Mouse (Mus musculus): ENCODE results near the gene Rpl21.

Gene Rpl21

GRCm38 (mm10) chr5:146833673-146834201, 1.0 kb downstream of the Rpl21 start:
- no peak for DNase-seq (ENCODE audit: low read depth, low spot score)

- DNase-seq (ENCODE audit: low read depth, low spot score) = no peak
These were observed 2.3 kb downstream of the Rpl21 start for GRCm38 (mm10) chr5:146834959-146835358.

GRCm38 (mm10) chr5:146837967-146838720, 5.5 kb downstream of the Rpl21 start:
- no peak for DNase-seq (ENCODE audit: low read depth, low spot score)

- no peak for DNase-seq (ENCODE audit: low read depth, low spot score)
These were observed 6.4 kb downstream of the Rpl21 start for GRCm38 (mm10) chr5:146838836-146839648.

- DNase-seq (ENCODE audit: low read depth, low spot score) = no peak
These were observed 7.1 kb downstream of the Rpl21 start for GRCm38 (mm10) chr5:146839760-146840159.

GRCm38 (mm10) chr5:146840422-146840821, 7.7 kb downstream of the Rpl21 start:
- DNase-seq (ENCODE audit: low read depth, low spot score) = no peak

- DNase-seq (ENCODE audit: low read depth, low spot score) = no peak
These were observed 8.6 kb downstream of the Rpl21 start for GRCm38 (mm10) chr5:146841301-146841700.

- DNase-seq (ENCODE audit: low read depth, low spot score) = no peak
These were observed 9.3 kb downstream of the Rpl21 start for GRCm38 (mm10) chr5:146841996-146842395.

- no peak for DNase-seq (ENCODE audit: low read depth, low spot score)
These were observed 11.7 kb downstream of the Rpl21 start for GRCm38 (mm10) chr5:146844301-146844941.

- DNase-seq (ENCODE audit: low read depth, low spot score) = no peak
These were observed 12.3 kb downstream of the Rpl21 start, which contains the start of gene Rasl11a for GRCm38 (mm10) chr5:146844945-146845365. Rasl11a (plus strand) TSS chr5:146845071.

- DNase-seq (ENCODE audit: low read depth, low spot score) = no peak
These were observed 13.8 kb downstream of the Rpl21 start for GRCm38 (mm10) chr5:146846489-146846888.

GRCm38 (mm10) chr5:146848936-146849582, 16.4 kb downstream of the Rpl21 start:
- no peak for DNase-seq (ENCODE audit: low read depth, low spot score)

GRCm38 (mm10) chr5:146856106-146856505, 23.4 kb downstream of the Rpl21 start:
- DNase-seq (ENCODE audit: low read depth, low spot score) = no peak

GRCm38 (mm10) chr5:146857620-146858019, 24.9 kb downstream of the Rpl21 start:
- DNase-seq (ENCODE audit: low read depth, low spot score) = no peak

GRCm38 (mm10) chr5:146858772-146859171, 26.1 kb downstream of the Rpl21 start:
- DNase-seq (ENCODE audit: low read depth, low spot score) = no peak

- DNase-seq (ENCODE audit: low read depth, low spot score) = no peak
These were observed 26.6 kb downstream of the Rpl21 start for GRCm38 (mm10) chr5:146859246-146859645.

GRCm38 (mm10) chr5:146860222-146860998, 27.7 kb downstream of the Rpl21 start:
- no peak for DNase-seq (ENCODE audit: low read depth, low spot score)

GRCm38 (mm10) chr5:146861588-146861987, 28.9 kb downstream of the Rpl21 start:
- no peak for DNase-seq (ENCODE audit: low read depth, low spot score)

GRCm38 (mm10) chr5:146865511-146865910, 32.8 kb downstream of the Rpl21 start:
- no peak for DNase-seq (ENCODE audit: low read depth, low spot score)

GRCm38 (mm10) chr5:146866277-146866676, 33.6 kb downstream of the Rpl21 start:
- no peak for DNase-seq (ENCODE audit: low read depth, low spot score)

All from WW6 (cell line).